Mouse (Mus musculus): ENCODE data around the gene Ttc28.

DNA sequence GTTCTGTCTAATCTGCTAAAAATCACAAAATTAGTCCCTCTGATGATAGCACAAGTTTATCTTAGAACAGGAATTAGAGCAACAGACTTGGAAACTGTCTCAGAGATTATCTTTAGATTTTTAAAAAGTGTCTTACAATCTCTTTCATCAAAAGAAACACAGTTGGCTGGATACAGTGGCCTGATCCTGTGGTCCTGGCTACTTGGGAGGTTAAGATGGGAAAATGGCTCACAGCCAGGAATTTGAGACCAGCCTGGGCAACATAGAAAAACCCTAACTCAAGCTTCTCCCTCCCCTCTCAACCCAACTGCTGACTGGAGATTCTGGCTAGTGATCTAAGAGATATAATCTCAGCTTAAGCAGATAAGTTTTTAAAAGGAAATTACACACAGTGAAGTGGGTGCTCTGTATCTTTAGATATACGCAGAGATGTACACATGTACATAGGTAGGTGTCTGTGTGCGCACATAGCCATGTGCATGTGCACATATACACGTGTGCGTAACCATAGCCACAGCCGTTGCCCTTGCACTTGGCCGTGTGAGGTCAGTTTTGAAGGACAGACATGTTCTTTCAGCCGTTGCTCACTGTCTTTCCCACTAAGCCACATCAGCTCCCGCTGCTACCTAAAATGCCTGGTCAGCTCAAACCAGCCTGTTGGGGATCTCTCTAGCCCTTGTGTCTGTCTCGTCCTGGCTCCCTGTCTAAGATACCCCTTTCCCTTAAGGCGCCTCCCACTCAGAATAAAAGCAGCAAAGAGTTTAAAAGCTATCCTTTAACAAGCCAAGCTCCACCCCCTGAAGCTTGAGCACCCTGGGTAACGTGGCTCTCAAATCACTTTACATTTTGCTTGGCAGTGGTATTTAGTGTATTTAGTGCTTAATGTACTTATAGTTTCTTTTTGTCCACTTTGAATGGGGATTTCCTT lies 217.9 kb downstream of the Ttc28 start:
- TF ChIP-seq CTCF (IDR thresholded peaks at IDR 0.05; ENCODE audit: borderline replicate concordance, control insufficient read depth, extremely low read depth, insufficient read depth, low read length, poor library complexity): no peak
- no peak for TF ChIP-seq POLR2A (IDR thresholded peaks at IDR 0.05; ENCODE audit: control insufficient read depth, extremely low read depth, insufficient read depth, low read length, poor library complexity)
